Mouse (Mus musculus): ENCODE measurements around the gene Irs1. TPM values are rescaled to one million over a fixed set of nuclear protein-coding genes. Genes with fewer than 3 reads are reported as not detected.

Gene Irs1
- polyA plus RNA-seq, 1 experiment = 11.1 TPM

DNA sequence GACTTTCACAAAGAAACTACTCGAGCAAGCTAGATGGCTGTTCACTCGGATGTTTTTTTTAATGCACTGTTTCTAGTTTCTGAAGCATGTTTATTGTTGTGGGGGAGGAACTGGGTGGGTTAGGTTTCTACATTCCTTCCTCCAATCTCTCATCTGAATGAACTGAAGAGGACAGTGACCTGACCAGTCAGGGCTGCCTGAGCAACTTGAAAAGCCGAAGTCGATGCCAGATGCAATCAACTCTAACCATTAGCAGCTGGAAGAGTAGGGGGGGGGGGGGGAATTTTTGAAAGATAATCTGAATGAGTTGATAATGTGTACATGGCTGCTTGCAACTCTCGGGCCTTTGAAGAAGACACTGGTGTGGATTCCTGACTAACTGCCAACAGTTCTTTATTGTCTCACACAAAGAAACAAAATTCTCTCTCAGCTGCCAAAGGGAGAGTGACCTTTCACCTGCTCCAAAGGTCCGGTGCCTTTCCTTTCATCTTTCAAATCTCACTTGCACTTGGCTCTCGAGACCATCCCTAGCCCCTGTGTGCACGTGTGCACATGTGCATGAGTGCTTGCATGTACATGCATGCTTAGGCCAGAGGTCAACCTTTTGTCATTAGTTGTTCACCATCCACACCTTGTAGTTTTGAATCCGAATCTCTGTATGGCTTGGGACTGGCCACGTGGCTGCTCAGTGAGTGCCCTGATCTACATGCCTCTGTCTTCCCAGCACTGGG lies 43.8 kb downstream of the Irs1 start:
- no peak for DNase-seq (ENCODE audit: low read depth)

DNA sequence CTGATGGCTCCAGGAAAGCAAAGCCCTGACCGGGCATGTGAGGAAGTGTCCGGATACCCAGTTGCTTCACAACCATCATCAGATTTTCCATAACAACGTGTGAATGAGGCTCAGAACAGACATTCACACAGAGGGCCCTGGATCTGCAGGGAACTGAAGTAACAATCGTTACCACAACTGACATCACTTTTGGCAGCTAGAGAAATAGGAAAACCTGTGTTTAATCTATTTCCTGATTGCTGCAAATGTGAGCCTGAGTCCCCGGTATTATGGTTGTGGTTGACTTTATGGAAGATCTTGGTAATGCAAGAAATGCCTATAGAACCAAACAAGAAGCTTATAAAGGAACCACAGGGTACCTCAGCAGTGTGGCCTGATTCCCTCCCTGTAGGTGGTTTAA lies 46.2 kb downstream of the Irs1 start:
- no peak for DNase-seq (ENCODE audit: low read depth)

GRCm38 (mm10) chr1:82243260-82243825 lies 47.9 kb downstream of the Irs1 start:
- DNase-seq (ENCODE audit: low read depth) = no peak

DNA sequence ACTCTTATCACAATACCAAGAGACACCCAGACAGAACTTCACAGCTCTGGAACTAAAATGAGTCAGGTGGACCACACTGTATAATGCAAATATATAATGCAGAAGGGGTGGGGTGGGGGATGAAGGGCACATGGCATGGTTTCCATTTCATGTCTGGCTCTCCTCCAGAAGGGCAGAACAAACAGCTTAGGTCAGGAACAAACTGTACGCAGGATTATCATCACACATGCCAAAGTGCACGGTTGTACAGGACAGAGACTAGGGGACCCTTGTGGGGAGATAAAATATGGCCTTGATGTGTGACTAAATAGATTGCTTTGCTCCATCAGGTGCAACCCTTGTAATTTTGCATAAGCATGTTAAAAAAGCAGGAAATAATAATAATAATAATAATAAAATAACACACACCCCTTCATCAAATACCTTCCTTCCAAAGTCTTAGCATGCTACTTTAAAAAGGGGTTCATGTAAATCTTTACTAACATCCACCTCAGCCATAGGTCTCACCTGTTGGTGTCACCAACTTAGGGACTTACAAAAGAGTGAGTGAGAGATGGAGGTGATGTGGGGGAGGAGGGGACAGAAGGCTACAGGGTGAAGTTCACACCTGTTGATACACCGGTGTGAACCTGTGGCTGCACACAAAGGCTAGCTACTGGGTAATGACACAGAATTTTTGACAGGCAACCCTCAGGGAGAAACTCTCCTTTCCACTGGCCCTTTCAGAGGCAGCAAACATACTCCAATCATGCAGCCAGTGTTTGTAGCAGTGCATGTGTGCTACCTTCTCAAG lies 51.6 kb downstream of the Irs1 start:
- DNase-seq (ENCODE audit: low read depth) = no peak

DNA sequence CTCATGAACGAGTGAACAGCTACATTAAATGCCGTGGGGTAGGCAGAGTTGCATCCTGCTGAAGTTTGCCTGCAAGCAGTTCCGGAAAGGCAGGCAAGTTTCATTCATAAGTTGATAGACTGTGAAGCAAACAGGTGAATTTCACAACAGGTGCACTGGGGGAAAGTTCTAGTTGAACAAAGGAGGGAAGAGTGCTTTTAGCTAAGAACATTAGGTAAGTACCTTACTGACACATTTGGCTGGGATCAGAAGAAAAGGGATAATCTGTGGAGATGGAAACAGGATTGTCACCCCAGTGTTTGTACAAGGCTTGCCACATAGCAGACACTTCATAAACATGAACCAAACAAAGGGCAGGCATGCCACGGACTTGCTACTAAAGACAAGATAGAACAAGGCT lies 53.0 kb downstream of the Irs1 start:
- DNase-seq (ENCODE audit: low read depth) = peak; percentile 97

DNA sequence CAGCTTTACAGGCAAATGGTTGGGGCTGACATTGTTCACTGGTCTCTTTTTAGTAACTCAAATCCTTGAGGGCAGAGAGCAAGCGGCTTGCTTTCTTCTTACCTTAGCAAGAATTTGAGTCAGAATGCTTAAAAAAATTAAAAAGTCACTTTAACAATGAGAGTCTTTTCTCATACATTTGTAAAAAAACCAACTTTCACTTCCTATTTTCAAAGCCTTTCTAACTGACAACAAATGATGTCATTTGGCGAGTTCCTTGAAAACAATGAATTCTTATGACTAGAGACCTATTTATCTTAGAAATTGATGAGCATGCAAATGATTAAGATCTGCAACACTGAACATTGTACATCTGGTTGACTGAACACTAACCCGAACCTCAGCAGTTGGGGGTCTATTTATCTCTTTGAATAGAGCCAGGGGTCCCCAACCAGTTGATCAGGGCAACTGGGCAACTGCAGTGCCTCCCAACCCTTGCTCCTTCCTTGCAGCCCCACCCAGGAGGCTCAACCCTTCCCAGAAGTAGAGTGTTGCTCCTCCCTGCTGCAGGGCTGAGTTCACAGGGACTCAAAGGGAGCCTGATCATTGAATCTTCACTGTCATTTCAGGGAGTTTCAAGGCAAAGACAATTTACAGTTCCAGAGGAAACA lies 55.6 kb downstream of the Irs1 start:
- DNase-seq (ENCODE audit: low read depth) = no peak

DNA sequence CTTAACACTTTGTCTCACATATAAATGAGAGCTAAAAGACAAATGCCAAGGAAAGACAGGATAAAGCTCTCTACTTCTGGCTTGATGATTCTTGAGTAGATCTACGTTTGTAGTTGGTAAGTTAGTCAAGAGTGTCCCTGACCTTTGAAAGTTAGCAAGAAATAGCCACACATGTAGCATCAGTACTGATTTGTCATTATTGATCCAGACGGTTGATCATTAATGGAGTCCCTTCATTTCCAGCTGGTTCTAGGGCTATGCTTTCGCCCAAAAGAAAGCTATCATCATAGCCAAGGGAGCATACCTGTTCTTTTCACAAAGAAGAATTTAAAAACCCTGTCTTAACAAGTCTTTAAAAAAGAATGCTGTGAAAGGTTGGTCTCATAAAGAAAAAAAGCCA lies 56.6 kb downstream of the Irs1 start:
- DNase-seq (ENCODE audit: low read depth) = no peak

DNA sequence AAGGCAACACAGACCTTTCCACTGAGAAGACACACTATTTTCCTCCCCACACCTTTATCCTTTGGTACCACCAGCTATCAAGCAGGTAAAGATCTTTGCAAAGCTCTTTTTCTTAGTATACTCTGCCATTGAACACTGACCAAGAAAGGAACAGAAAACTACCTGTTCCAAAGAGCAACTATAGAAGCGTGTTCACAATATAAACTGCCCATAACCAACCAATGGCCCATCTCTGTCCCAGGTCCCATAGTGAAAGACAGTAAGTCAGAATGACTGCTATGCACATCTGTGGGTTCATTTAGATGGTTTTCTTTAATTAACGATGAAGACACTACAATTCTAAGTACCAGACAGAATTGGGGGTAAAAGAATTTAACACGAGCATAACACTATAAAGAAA lies 58.4 kb downstream of the Irs1 start, which contains the start of gene Gm9747:
Gene Gm9747, plus strand, starts transcription at position 301 of the 400 bp plus-strand sequence.
- no peak for DNase-seq (ENCODE audit: low read depth)

GRCm38 (mm10) chr1:82228841-82229240 lies 62.4 kb downstream of the Irs1 start:
- no peak for DNase-seq (ENCODE audit: low read depth)

- no peak for DNase-seq (ENCODE audit: low read depth)
These were observed 68.0 kb downstream of the Irs1 start for GRCm38 (mm10) chr1:82223042-82223795.

GRCm38 (mm10) chr1:82221462-82221861 lies 69.8 kb downstream of the Irs1 start:
- DNase-seq (ENCODE audit: low read depth) = no peak

DNA sequence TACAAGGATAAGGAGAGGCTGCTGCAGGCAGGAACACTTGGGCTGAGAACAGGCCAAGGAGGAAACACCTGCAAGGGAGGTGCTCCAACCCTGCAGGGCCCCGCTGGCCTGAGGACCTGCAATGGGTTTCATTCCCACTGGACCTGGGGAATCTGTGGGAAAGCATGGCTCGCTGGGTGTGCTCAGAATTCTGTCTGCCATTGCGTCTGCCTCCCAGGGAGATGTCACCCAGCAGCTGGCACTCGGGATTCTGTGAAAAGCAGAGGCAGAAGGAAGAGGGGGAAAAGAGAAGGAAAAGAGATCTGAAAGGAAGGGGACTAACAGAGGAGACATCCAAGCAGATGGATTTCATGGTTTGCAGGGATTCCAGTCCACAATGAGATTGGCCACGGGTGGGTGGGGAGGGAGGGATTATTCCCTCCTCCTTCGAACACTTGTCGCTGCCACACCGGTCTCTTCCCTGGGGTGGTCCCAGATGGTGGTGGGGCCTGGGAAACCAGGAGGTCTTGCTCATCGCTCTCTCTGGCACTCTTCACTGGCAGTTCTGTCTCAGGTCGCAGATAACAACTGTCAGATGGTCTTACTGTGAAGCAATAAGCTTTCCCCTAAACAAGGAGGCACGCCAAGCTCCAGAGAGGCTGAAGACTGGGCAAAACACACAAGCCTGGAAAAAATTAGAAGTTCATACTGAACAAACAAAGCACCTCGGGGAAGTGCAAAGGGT lies 70.4 kb downstream of the Irs1 start:
- no peak for DNase-seq (ENCODE audit: low read depth)

- DNase-seq (ENCODE audit: low read depth) = peak; percentile 61
These were observed 83.7 kb downstream of the Irs1 start for GRCm38 (mm10) chr1:82207511-82207910.

DNA sequence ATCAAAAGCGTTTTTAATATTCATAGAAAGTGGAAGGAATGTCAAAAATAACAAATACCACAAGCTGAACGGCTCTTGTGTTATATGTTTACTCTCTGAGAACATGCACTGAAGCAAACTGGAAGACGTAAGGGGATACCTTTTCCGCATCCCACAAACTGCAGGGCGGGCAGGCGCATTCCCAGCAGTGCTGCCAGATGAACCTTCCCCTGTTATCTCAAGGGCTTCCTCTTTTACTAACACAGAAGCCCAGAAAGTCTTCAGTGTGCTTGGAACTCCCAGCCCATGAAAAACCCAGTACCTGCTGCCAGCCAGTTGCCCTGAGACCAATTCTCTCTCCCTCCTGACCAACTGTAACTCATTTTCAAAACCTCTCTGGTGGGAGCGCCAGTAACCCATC lies 90.6 kb downstream of the Irs1 start:
- DNase-seq (ENCODE audit: low read depth) = no peak

DNA sequence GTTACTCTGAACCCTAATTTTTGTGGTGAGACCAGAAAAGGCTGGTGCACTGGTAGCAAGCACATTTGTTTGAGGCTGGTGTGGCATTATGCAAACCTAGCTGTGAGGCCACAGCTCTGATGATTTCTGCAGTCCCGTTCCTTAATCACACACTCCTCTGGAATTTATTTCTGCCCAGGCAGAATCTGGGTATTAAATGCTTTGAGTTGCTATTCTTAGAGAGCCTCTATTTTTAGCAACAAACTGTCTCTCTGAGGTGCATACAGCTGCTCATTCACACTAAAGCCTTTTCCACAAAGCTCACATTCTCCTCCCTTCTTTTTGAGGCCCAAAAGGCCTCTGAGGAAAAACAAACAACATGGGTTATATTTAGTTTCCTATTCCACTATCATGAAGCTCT lies 91.3 kb downstream of the Irs1 start:
- no peak for DNase-seq (ENCODE audit: low read depth)

DNA sequence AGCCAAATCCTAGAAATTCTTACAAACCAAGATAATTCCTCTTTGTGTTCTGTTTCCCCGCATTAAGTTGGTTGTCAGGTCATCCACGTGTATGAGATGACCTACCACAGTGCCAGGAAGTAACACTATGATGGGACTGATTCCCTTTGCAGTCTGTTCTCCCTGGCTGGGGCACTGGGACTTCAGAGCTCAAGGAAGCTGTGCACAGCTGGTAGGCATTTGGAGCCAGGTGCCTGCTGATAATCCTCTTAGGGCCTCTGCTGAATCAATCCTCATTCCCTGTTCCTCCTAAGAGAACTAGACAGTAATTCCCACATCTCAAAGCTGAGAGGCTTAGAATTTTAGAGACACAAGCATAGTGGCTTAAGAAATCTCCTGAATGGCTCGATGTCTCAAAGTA lies 99.6 kb downstream of the Irs1 start:
- no peak for DNase-seq (ENCODE audit: low read depth)

DNA sequence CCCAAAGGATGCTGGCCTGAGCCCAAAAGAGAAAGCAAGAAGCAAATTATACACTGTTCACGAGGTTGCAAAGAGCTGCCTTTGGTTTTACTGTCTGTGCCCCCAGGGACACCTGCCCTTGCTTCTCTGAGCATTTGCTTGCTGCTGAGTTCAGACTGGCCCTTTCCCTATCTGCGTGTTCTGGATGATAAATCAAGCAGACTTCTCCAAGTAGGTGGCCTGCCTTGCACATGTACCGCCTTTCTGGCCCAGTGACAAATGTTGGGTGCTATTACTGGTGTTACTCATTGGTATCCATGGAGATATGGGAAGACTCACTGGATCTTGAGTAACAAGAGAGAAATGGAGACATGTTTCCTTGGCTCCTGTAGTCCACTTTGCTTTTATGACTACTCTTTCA lies 101.7 kb downstream of the Irs1 start:
- peak; percentile 96 for DNase-seq (ENCODE audit: low read depth)

GRCm38 (mm10) chr1:82188549-82189231 lies 102.5 kb downstream of the Irs1 start:
- DNase-seq (ENCODE audit: low read depth) = peak; percentile 60

DNA sequence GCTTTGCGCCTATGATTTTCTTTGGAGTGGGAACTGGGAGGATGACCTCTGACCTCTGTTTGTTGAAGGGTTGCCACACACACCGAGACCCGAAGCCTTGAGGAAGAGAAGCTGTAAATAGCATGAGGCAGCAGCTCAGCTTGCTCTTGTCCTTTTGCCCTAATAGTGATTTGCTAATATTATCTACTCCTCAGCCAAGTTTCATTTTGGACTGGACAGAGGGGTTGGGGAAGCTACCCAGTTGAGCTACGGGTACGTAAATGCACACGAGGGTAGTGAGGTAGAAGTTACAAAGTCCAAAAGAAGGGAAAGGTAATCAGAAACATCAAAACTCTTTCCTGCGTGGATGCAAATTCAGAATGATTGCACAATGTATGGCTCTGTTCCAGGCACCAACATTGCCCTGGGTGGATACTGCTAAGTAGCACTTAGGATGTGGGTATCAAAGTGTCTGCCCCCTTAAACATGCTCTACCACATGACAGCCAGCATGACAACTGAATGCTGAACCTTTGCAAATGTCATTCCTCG lies 107.2 kb downstream of the Irs1 start:
- DNase-seq (ENCODE audit: low read depth) = no peak
